Mouse (Mus musculus): Measurements from ENCODE around the gene Sema3b.

The Sema3b gene

GRCm38 (mm10) chr9:107608741-107609432, at the start of gene Sema3b:
Gene Sema3b (minus strand): TSS chr9:107609229.
- peak; percentile 71 for DNase-seq

- no peak for DNase-seq
These were observed 49.1 kb upstream of the Sema3b start for GRCm38 (mm10) chr9:107658096-107658495.

DNA sequence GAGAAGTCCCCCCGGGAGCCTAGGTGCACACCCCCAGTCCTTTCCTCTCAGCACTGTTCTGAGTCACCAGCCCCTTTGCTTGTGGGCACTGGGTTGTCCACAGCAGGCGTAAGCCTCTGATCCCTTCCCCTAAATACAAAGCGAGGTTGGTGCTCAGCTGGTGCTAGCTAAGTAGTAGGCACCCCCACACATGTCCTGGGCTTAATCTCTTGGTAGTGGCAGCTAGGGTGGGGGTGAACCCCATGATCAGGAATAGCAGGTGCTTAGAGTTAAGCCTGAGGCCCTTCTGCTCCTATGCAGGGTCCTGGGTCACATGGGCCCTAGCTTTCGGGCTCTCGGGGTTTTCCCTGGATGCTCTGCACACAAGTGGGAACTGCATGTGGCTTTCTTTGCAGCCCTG, 48.1 kb upstream of the Sema3b start:
- no peak for DNase-seq

DNA sequence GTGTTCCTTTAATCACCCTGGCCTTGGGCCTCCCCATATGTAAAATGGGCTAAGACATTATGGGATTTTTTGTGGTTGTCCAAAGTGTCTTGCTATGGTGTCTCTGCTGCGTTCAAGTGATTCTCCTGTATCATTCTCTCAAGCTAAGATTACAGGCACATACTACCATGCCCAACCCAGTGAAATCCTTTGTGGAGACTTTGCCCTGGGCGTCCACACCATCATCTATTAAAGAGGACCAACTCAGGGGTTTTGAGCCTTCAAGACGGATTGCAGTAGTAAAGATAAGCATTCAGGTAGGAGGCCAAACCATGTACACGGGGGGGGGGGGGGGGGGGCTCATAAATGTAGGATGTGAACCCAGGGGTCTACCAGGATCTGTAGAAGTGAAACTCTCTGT, 45.6 kb upstream of the Sema3b start:
- DNase-seq = no peak

DNA sequence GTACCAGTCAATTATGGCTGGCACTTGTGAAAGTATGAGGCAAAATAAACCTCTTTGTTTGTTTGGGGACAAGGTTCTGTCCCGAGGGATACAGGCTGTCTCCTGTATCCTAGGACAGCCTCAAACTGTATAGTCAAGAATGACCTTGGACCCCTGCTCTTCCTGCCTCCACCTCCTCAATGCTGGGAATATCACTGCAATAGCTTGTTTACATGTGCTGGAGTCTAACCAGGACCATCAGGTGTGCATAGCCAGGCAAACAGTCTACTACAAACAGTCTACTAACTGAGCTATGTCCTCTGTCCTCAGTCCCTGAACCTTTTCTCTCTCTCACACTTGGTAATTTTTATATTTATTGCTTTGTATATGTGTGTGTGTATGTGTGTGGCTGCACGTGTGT, 44.4 kb upstream of the Sema3b start:
- DNase-seq = no peak

DNA sequence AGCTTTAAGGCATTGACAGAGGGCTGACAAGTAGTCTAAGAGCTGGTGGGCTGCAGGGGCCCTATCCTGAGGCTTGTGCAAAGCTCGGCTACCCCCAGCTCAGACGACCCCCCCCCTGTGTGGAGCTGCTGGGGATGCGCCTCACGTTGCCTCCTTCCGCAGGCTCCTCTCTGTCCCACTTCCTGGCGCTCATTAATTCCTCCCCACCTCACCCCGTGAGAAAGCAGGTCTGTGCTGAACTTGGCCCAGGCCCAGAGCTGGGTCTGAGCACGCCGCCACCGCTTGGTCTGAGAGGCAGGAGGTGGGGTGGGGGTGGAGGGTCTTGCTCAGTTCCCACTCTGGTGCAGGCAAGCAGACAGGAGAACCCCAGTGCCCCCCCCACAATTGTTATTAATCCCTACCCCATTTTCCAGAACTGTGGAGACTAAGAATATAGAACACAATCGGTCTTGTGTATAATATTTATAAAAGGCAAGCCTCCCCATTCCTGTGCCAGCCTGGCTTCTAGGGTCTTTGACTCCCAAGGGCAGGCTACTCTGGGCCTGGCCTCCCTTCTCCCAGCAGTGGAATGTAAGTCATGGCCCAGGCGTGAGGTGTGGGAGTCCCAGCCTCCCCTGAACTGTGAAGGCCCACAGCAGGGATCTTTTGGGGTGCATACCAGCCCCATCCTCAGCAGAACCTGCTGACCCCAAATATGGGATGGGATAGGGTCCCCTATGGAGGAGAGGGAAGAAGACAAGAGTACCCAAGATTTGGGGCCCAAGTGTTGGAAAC, 41.9 kb upstream of the Sema3b start:
- no peak for DNase-seq

DNA sequence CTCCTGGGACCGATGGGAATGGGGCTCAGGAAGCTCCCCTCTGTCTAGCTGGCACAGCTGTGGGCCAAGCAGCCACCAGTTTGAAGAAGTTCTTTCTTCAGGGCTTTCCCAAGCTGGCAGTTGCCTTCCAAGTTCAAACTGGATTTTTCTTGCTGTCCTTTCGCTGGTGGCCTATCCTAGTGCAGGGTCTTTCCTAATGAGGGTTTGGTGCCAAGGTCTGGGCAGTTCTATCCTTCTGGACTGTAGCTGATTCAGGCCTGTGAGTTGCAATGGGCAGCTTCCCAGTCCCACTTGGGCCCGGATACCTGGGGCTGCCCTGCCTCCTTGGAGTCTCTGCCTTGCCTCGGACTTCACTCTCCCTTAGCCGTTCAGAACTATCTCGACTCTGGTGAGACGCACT, 41.2 kb upstream of the Sema3b start:
- no peak for DNase-seq

GRCm38 (mm10) chr9:107648767-107649166, 39.7 kb upstream of the Sema3b start:
- no peak for DNase-seq

GRCm38 (mm10) chr9:107646975-107647374, 37.9 kb upstream of the Sema3b start:
- no peak for DNase-seq

DNA sequence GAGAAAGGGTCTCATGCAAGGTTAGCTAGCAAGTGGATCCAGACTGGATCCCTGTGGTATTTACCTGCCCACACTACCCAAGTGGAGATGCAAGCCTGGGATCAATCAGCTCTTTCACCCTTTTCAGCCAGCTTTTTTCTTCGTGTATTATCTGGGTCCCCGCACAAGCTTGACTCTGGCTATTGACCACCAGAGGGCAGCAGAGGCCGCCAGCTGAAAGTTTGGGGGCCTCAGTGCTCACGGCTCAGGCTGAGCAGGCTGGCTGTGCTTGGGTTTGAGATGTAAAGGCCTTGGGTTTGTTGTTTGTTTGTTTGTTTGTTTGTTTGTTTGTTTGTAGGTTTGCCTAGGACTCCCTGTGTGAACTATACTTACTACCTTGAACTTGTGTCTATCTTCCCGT, 36.5 kb upstream of the Sema3b start:
- peak; percentile 90 for DNase-seq

DNA sequence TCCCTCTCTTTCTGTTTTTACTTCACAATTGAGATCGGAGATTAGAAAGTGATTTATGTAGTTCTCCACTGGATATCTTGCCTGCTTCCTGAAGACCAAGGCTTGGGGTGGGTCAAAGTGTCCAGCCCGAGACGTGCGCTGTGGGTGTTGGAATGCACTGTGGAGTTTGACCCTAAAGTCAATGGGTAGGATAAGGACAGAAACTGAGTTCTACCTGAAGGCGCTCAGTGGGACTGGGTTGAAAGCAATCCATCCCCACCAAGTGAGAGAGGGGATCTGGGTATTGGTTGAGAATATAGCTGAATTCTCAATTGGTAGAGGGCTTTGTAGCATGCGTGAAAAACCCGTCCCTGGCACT, 36.1 kb upstream of the Sema3b start:
- DNase-seq = no peak

DNA sequence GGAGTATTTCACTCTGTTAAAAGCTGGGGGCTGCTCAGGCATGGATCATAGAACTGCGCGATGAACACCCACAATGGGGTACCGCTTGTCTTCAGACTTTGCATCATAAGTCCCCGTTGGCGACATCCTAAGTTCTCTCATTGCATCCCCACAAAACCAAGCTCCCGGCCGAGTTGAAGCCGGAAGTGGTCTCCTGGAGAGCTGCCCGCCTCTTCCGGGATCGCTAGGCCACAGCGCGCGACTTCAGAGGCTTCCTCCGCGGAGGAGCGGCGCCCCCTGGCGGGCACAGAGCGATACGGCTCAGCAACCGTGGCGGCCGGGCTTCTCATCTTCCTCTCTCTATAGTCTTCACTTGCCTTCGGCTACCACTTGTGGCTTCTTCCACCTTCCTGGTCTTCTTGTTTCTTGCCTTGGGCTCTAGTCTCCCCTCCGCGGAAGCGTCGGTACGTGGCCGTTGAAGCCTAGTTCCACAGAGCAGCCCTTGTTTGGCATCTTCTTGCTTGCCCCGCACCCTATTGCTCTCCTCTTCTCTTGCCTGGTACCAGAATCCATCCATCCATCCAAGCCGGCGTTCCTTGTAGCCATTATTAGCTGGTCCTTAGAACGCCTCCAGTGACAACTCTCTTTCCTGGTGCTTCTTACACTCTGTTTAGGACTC, 35.6 kb upstream of the Sema3b start:
- peak; percentile 96 for DNase-seq

GRCm38 (mm10) chr9:107643544-107644214, 34.6 kb upstream of the Sema3b start:
- no peak for DNase-seq

DNA sequence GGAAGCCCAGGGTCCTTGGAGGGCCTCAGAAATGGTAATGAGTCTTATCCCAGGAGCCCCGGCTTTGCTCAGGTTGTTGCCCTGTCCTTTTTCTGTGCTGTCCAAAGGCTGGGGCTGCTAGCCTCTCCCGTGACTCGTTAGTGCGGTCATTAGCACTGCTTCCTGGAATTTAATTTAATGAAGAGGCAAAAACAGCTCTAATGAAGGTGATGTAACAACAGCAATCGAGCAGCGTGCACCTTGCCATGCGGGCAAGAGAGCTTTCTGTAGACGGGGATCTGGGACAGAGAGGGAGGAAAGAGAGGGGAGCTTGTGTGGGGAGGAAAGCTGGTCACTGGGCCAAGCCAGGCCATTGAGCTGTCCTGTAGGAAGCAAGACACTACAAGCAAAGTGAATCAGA, 32.6 kb upstream of the Sema3b start:
- no peak for DNase-seq

DNA sequence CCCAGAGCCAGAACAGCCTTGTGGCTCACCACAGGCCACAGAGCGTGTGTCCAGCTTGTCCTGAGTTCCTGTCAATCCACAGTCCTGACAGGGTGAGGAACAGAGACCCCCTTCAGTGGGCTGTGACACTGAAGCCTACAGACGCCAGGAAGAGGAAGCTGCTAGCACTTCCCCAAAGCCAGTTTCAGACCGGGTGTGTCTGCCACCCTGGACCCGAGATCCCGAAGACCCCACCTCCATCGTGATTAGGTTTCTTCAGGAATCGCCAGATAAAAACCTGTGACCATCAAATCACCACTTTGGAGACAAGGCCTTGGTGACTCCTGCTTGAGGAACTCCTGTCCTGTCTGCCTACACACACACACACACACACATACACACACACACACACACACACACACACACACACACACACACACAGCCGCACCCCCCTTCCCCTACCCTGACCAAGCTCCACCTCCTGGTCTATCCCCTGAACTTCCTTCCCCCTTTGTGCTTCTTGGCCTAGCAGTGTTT, 31.3 kb upstream of the Sema3b start:
- peak; percentile 44 for DNase-seq

GRCm38 (mm10) chr9:107637070-107637469, 28.0 kb upstream of the Sema3b start:
- no peak for DNase-seq

- peak; percentile 97 for DNase-seq
These were observed 26.4 kb upstream of the Sema3b start, which contains the start of gene Gnai2 for GRCm38 (mm10) chr9:107635279-107636028. Gene Gnai2 (minus strand): TSS chr9:107635367.

DNA sequence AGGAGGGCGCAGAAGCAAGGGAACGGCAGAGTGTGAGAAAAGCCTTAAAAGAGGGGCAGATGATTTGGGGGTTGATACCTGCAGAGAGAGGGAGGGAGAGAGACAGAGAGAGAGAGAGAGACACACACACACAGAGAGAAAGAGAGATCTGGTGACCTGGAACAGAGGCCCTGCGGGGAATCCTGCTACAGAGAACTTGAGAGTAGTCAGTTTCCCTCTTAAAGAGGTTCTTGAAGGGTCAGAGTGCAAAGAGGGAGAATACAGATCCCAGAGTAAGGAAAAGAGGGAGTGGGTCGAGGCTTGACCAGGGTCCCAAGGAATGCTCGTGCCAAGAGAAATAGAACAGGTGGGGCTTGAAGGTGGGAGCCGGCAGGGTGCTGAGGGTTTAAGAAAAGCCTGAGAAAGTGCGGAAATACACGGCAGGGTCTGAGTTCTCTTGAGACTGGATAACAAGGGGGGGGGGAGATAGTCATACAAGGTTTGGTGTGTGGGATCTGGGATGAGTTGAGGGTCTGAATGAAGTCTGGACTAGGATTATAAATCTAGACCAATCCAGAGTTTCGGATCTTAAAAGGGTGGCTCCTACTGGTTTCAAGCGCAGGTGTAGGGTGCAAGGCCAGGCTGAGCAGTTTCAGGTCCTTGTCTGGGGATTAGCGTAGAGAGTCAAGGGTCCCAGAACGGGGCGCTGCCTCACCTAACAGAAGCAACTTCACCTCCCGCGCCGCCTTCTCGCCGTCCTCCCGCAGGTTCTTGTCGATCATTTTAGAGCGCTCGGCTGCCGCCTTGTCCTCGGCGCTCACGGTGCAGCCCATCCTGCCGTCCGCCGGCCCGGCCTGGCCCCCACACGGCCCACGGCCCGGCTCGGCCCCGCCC, 25.6 kb upstream of the Sema3b start:
- no peak for DNase-seq

DNA sequence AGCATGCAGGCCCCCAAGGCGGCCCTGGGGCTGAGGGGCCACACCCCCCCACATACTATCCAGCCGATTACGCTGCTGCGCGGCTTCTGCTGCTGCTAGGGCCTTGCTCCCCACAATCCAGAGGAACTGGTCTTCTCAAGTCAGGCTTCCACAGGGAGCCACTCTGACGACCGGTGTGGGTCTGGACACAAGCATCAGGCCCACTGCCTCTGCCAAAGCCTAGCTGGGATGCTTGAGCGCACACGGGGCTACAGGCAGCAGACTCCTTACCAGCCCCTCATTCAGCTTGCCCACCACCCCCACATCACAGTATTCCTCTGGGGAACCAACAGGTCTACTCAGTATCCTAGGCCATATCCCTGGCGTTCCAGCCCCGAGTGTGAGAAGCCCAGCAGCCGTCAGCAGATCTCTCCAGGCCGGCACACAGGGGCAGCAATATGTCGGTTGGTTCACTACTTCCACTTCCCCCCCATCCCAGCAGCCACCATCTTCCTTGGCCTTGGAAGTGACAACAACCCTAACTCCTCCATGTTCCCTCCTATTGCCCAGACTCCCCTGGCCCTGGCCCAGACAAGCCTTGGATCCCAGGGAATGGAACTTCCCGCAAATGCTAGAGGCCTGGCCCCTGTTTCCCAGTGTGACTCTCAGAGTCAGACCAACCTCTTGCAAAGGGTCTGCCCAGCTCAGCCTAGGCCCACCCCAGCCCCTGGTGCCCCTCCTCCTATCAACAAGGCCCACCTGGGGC, 24.8 kb upstream of the Sema3b start:
- peak; percentile 56 for DNase-seq

DNA sequence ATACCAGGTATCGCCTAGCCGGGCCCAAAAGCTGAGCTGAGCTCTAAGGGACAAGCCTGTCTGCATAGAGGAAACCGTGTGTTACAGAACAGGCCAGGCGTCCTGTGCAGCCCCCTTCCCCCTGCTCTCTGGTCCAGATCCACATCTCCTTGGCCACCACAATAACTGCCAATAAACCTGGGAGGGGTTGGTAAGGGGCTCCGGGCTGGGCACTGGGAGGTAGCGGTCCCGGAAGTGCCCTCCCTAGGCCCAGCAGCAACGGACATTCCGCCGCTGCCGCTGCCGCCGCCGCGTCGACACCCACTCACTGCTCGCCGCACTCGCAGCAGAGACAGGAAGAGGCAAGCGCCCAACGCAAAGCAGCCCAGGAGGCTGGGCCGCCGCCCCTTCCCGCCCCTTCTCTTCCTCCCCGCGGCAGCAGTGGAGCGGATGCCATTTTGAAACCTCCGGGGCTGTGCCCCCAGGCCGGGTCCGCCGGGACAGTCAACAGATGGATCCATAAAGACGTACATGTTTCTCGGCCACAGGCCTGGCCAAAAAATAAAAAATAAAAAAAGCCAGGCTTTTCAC, 24.1 kb upstream of the Sema3b start:
- DNase-seq = peak; percentile 90

Measured in kidney, postnatal 10 days (tissue).